Mouse (Mus musculus) layer of hippocampus, postnatal 36 days (tissue): Measurements from ENCODE around the gene Grk2. TPM values are rescaled to one million over a fixed set of nuclear protein-coding genes. Genes with fewer than 3 reads are reported as not detected.

Experiments used
- DNase-seq, 2 experiments: peaks; one replicate each; pipeline ENCODE4 v3.0.0; 2022
- total RNA-seq, 2 experiments: library from RNA; stranded (reverse); gene quantifications; 2 replicates each; pipeline ENCODE4 v1.2.3; 2021

Grk2 gene
- total RNA-seq, 2 experiments from 2014 or later, result 195 to 208 TPM

DNA sequence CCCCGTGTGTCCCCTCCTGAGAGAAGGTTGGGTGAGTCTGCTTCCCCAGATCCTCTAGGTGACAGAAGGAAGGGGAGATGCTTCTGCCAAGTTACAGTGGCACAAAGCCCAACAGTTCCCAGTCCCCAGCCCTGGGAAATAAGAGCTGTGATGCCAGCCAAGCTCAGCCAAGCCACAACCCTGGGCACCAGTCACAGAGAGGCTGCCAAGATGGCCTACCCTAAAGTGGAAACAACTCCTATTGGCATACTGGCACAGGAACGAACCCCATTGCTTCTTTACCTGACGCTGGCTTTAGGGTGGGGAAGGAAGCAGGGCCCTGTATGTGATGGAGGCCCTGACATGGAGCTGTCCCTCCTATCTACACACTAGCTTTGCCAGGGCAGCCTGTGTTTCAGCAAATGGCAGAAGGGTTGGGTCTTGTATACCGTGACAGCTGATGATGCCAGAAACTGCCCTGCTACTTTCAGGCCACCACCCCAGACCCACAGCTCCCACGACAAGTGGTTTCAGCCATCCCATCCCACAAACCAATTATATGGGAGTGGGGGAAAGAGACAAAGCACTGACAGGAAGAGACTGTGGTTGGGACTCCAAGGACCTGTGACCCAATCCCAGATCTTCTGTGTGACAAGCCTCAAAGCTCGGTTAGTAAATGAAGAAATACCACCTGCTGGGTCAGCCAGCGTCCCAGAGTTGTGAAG, 2.9 kb downstream of the Grk2 start:
- DNase-seq, result peak; percentile 54 to 60

GRCm38 (mm10) chr19:4301735-4302651, 4.0 kb downstream of the Grk2 start:
- DNase-seq, result peak; percentile 45 to 56

DNA sequence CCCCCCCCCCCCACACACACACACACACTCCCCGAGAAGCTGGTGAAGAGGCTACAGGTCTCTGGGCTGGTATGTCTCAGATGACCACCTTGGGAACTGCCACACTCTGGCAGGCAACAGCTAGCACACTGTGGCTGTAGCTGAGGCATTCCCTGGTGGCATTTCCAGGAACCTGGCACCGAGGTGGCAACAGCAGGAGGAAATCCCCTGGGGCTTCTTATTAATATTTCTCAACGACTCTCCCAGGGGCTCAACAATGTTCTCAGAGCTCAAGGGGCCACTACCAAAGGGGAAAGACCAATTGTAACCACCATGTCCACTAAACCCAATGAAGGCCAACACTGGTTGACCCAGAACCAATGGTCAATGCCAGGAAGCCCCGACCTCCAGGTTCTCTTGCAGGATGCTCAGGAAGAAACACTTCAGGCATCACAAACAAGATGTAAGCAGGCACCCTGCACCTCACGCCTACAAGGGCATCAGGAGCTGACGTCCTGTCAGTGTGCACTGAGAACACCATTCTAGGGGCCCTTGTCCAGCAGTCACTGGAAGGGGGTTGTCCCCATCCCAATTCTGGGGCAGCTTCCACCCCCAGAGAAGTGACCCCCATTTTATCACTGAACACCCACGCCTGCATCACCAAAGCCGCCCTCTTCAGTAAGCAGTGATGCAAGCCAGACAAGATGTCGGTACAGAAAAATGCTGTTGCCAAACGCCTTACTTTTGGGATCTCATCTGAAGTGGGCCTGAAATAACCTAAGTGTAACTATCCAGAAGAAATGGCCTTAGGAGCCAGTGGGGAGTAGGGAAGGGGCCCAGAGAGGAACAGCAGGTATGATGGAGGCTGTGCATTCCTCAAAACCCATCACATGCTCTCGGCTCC, 4.9 kb downstream of the Grk2 start:
- DNase-seq, result no peak

DNA sequence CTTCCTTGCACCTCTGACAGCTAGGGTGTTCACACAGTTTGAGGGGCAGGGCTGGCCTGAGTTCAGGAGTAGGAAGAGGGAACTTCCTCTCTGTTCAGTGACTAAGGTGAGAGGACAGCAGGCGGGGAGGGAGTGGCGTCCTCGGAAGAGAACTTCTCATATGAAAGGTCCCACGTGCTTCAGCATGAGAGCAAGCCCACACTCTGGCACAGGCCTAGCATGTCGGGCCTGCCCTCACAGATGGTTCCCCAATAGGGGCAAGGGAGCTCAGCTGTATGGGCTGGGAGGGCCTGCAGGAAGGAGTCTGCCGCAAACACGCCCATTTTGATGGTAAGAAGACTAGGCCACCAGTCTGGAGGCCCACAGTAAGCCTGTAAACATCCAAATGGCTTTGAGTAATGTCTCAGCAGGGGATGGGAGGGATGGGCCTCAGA, 5.7 kb downstream of the Grk2 start:
- no peak for DNase-seq

GRCm38 (mm10) chr19:4299574-4300270, 6.3 kb downstream of the Grk2 start:
- DNase-seq, result no peak

GRCm38 (mm10) chr19:4299126-4299525, 6.9 kb downstream of the Grk2 start:
- DNase-seq, result no peak

DNA sequence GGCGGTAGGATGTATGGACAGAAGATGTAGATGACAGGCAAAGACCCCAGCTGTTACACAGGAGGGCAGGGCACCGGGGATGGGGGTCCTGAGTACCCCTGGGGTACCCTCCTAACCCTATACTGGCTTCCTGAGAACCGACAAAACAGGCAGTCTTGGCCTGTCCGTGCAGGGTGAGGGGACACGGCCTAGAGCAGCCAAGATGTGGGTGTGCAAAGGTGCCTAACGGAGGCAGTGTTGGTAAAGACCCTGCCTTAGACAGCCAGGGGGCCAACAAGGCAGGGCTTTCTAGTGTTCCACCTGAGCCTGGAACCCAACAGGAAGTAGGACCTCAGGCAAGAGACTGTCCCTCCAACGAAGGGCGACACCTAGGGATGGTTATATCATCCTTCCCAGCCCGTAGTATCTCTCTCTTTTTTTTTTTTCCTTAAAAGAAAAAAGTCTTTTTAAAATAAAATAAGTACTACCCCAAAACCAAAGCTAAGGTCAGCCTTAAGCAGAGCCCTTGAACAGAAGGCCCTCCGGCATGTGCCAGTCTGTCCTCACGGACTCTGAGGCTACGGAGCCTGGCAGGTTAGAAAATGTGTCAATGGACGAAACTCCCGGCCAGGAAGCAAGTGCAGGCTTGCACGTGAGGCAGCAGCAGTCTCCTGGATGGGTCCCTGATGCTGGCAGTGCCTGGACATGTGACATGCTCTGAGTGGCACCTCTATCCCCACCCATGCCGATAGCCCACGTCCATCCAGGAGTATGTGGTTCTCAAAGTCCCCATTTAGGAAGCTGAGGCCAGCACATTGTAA, 7.5 kb downstream of the Grk2 start:
- no peak for DNase-seq

GRCm38 (mm10) chr19:4297851-4298250, 8.2 kb downstream of the Grk2 start:
- no peak for DNase-seq

DNA sequence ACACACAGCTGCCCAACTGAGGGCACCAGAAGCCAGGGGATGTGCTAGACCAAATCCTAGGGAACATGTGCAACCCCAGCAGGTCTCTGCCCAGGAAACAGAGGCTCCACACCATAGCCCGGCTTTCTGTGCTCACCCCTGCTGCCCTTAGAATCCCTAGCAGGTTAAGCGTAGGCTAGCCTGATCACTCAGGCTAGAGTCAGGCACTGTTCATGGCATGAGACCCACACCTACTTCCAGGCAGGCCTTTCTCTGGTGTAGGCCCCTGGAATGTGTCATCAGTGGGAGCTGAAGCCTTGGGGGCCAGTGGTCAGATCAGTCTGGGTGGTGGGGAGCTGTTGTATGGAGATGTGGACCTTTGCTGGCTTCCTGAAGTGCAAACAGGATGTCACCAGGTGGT, 9.4 kb downstream of the Grk2 start:
- no peak for DNase-seq

DNA sequence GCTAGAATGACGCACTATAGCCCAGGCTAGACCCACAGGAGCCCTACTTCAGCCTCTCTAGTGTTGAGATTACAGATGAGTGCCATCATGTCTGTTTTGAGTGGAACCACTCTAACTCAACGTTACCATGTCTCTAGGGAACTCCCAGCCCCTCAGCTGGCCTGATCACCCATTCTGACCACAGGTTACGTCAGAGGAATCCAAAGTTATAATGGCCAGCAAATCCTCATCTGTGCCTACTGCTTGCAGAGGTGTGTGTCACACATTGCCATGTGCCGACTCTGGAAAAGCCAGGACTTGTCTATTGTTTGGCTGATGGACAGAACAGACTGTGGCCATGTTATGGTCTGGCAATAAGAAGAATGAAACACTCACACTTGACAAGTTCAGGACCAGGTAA, 10.6 kb downstream of the Grk2 start:
- no peak for DNase-seq

DNA sequence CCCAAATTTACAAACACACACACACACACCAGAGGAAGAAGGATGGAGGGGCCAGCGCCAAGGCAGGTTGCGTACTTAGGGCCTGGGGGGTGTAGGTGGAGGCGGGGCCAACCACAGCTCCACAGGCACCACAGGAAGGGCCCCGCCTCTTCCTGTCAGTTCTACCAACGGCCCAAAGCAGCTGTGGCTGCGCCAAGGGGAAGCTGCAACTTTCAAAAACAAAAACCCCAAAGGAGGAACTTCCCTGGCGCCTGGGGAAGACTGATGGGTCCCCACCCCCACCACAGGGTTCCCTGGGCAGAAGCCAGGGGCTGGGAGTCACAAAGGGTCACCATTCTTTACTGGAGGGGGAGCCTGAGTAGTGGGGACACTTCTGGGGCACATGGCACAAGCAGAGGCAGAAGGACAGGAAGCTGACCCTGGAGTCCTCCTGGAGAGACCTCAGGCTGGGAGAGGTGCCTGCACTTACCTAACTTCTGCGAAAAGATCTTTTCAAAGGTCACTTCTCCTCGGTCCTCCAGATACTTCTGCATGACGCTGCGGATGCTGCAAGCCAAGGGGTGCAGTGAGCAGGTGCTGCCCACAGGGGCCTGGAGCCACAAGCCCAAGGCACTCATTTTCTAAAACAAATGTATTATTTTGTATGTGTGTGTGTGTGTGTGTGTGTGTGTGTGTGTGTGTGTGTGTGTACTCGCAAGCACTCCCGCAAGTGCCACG, 11.5 kb downstream of the Grk2 start:
- DNase-seq, result no peak

DNA sequence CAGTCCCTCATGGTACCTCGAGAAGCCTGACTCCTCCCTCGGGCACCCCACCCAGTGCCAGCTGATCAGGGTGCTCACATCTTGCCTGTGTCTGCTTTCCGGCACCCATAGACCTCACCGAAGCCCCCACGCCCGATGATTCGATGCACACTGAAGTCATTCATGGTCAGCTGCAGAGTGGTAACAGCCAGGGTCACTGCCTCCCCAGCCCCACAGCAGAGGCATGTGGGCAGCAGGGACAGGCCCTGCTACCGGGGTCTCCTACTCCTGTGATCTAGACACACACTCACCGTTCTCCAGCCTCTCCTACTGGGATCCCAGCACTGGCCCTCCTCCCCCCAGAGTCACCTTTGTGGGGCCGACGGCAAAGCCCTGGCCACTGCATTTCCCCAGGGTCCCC, 14.9 kb downstream of the Grk2 start:
- DNase-seq, result no peak

GRCm38 (mm10) chr19:4290749-4291148, 15.3 kb downstream of the Grk2 start:
- DNase-seq, result no peak

GRCm38 (mm10) chr19:4283653-4284052, 22.4 kb downstream of the Grk2 start:
- no peak for DNase-seq

DNA sequence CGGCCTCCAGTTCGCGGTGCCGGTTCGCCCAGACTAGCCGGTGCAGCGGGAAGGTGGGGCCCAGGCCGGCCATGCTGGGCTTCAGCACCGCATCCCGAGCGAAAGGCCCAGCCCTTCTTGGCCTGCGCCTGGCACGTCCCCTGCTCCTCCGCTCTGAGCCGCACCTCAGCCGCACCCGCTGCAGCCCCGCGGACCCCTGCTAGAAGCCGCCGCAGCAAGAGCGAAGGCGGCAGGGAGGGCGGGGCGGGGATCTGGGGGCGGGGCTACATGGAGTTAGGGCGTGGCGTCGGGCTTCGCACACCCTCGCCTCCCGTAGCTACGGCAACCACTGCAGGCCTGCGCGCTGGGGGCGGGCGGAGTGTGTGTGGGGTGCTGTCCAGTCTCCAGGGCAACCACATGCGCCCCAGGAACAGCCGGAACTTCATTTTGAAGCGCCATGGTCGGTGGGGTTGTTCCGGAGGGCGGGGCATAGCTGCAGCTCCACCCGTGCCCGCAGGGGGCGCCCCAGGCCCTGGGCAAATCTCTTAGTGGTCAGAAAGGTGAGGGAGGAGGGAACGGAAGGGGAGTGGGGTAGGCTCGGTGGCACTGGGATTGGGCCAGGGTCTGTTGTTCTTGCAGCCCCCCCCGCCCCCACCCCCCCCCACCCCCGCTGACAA, 23.0 kb downstream of the Grk2 start, which contains the start of gene Ankrd13d:
Gene Ankrd13d, minus strand, starts transcription at position 240 of the 656 bp plus-strand sequence.
- DNase-seq, result peak; percentile 90 to 91

- DNase-seq, result no peak
These were observed 25.6 kb downstream of the Grk2 start for GRCm38 (mm10) chr19:4280425-4280824.

GRCm38 (mm10) chr19:4279487-4279886, 26.5 kb downstream of the Grk2 start:
- no peak for DNase-seq

GRCm38 (mm10) chr19:4270972-4271371, 35.0 kb downstream of the Grk2 start:
- no peak for DNase-seq

- DNase-seq, result no peak
These were observed 35.8 kb downstream of the Grk2 start for GRCm38 (mm10) chr19:4270187-4270586.
